Mouse (Mus musculus): ENCODE measurements around the gene Gm7879. TPM values are rescaled to one million over a fixed set of nuclear protein-coding genes. Genes with fewer than 3 reads are reported as not detected.

The Gm7879 gene
- total RNA-seq, 2 experiments from 2014 or later = 8.0 to 14.1 TPM

DNA sequence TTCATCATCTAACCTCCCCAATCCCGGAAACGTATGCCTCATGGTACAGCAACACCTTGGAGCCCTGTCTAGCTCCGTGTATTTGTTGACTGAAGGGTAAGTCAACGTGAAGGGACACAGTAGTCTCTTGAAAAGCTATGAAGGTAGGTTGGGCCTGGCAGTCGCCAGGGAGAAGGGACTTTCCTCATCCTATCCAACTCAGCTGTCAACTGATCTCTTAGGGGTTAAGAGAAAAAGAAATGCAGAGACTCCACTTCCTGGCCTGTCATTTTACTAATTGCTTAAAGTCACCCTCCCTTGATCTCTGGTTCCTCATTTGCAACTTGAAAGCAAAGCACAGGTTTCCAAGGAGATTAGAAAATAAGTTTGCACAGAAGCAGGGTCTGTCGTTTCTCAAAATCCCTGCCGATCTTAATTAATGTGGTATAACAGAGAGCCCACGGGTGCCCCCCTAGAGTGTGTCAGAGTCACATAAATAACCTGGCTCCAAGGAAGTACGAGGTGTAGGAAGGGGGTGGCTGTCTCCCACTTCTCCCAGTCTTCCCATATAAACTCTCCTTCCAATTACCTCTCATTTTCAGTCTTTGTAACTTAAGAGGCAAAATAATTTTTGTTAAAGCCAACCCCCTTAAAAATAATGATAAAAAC lies 34.5 kb downstream of the Gm7879 start:
- ATAC-seq (replicated peaks; ENCODE audit: poor library complexity, severe bottlenecking) = peak; percentile 67

DNA sequence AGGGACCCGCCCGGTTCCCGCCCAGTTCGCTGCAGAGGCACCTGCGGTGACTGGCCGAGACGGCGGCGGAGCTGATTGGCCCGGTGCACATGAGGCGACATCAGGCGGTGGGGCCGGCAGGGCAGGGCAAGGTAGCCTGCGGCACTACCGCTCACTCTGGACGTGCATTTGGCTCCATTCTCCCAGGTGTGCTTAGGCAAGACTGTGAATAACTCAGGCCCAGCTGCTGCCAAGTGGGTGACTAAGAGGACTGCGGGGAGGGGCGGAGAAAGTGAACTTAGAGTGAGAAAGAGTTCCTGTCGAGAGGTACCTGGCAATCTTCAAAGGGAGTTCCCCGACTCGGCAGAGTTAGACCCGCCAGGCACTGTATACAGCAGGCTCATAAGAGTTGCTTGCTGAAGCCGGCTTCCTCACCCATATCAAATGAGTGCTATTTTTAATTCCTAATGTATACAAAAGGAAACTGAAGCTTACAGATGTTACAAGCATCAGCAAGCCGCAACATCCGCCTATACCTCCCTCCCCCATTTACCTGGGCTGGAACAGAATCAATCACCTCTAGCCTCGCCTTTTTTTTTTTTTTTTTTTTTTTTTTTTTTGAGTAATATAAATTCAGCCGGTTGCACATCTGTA lies 35.3 kb downstream of the Gm7879 start:
- ATAC-seq (replicated peaks; ENCODE audit: poor library complexity, severe bottlenecking) = peak; percentile 83

DNA sequence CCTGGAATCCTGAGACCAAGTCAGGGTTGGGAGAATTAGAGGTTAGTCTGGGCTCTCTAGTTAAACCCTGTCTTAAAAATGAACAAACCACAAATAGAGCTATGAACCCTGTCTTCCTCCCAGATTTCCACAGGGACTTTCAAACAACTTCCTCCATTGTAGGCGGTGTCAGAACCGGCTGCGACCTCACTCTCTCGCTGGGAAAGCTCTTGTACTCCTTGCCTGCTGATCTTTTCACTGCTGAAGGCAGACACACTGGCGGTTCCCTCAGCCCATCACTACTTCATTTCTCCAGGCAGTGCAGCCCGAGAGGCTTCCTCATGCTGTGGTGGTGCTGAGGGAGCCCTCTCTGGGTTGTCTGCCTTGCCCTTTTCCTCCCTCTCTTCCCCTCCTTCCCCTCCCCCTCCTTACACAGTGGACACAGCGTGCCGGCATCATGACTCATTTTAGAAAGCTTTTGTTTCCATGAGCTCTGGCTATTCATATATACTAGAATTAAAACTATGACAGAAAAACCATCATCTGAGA lies 35.9 kb downstream of the Gm7879 start:
- peak; percentile 36 for ATAC-seq (replicated peaks; ENCODE audit: poor library complexity, severe bottlenecking)

DNA sequence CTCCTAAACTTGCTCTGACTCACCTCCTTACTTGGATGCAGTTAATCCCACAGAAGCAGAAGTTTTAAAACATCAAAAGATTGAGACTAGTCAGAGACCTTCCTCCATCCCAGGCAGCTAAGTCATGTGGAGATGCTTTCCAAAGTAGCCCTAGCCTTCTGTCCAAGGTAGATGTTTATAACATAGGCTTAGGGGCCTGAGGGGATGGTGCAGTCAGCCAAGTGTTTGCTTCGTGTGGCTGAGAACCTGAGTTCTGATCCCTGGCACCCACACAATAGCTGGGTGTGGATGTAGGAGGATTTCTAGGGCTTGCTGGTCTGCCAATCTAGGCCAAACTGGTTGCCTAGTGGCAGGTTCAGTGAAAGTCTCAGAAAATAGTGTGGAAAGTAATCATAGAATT lies 40.3 kb downstream of the Gm7879 start:
- ATAC-seq (replicated peaks; ENCODE audit: poor library complexity, severe bottlenecking) = no peak

DNA sequence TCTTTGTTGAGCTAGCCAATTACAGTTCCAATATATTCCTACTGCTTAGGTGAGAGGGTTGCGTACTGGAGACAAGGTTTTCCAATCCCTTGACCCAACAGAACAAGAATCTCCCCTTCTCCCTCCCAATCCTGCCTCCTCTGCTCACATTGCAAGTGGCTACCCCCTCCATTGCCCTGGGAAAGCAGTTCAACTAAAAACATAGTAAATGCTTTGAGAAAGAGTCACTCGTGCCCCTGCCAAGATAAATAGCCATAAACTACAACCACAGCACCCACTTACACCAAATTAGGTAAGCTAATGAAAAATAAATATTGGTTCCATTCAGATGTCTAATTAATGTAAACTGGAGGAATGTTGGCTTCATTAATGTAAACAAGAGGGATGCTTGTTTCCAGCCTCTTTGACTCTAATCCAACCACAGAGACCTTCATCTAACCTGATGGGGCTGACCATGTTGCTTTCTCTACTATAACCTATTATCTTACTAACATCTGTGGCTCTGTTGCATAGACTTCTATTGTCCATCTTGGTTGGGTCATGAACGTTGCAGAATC lies 47.0 kb downstream of the Gm7879 start:
- no peak for ATAC-seq (replicated peaks; ENCODE audit: poor library complexity, severe bottlenecking)

DNA sequence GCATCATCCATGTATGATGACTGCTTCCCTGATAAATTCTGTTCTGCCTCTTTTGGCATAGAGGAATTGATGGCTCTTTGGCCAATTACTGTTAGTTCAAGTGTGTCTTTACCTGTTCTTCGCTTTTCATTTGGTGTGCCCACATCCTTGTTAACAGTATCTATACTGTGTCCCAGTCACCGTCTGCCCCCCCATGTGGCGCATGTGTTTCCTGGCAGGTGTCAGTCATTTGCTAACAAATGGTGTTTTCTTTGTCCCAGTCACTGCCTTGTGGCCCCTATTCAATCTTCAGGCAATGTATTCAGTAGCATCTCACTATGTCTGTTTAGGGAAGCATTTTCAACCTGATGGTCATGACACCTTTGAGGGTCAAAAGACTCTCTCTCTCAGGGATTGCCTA lies 48.1 kb downstream of the Gm7879 start:
- ATAC-seq (replicated peaks; ENCODE audit: poor library complexity, severe bottlenecking) = no peak

Other genes starting within 250 kb of the Gm7879 start
- gene Bst1, start 94.3 kb upstream of the Gm7879 start, total RNA-seq (2014; fragmentation: Nextera tagmentation) = 1.8 TPM in 1 of 2 replicates, not detected in the other
- 0.46 and 1.0 TPM in 2 replicates for gene Bst1, start 94.3 kb upstream of the Gm7879 start, total RNA-seq (2017)
- 31.2 and 47.8 TPM in 2 replicates for gene Fbxl5, start 91.5 kb upstream of the Gm7879 start, total RNA-seq (2014; fragmentation: Nextera tagmentation)
- 46.3 and 61.3 TPM in 2 replicates for gene Fbxl5, start 91.5 kb upstream of the Gm7879 start, total RNA-seq (2017)
- not detected in 2 replicates for gene Cd38, start 44.6 kb upstream of the Gm7879 start, total RNA-seq (2014; fragmentation: Nextera tagmentation)
- gene Cd38, start 44.6 kb upstream of the Gm7879 start, total RNA-seq (2017) = 0.26 TPM in 1 of 2 replicates, not detected in the other
- not detected in 2 replicates for gene Fgfbp1, start 68.6 kb downstream of the Gm7879 start, total RNA-seq (2014; fragmentation: Nextera tagmentation)
- gene Fgfbp1, start 68.6 kb downstream of the Gm7879 start, total RNA-seq (2017) = not detected in 2 replicates
- 12.7 and 17.1 TPM in 2 replicates for gene Prom1, start 188.9 kb downstream of the Gm7879 start, total RNA-seq (2014; fragmentation: Nextera tagmentation)
- 40.5 and 45.8 TPM in 2 replicates for gene Prom1, start 188.9 kb downstream of the Gm7879 start, total RNA-seq (2017)

Measured in granulocyte monocyte progenitor cell, adult 5-6 weeks (primary cell).